ENCODE assay signal across 8 mouse cellular contexts in genomic region chr7:27244088-27244487, GRCm38 (mm10). TPM values are rescaled to one million over a fixed set of nuclear protein-coding genes. Genes with fewer than 3 reads are reported as not detected.
DNase-seq lines count a peak whose midpoint lies in the region; ATAC-seq and TF ChIP-seq lines count a peak whose summit lies in the region.
"Not testable (repeated sequence)": the region's sequence is repeated elsewhere in the genome, so short reads cannot be mapped to it uniquely, and the experiment has no call there.

No protein-coding gene starts in this region.

- not testable (repeated sequence) for H3K9ac ChIP-seq in forebrain, postnatal 0 days; intestine, postnatal 0 days (ENCODE audit: low read depth, low read length); liver, embryonic 14.5 days (replicated peaks); stomach, postnatal 0 days (ENCODE audit: low read length)

- ATAC-seq in forebrain, postnatal 0 days; intestine, postnatal 0 days; liver, embryonic 14.5 days (ENCODE audit: insufficient read depth); stomach, postnatal 0 days (ENCODE audit: low FRiP score, low TSS enrichment): not testable (repeated sequence)

- not testable (repeated sequence) for TF ChIP-seq EP300 in liver, embryonic 14.5 days (IDR thresholded peaks at IDR 0.05; ENCODE audit: low read depth); stomach, postnatal 0 days (optimal IDR thresholded peaks at IDR 0.05)

- not testable (repeated sequence) for H3K4me2 ChIP-seq in forebrain, postnatal 0 days (ENCODE audit: low read depth); intestine, postnatal 0 days (replicated peaks; ENCODE audit: low read depth); liver, embryonic 14.5 days (ENCODE audit: low read depth); stomach, postnatal 0 days (replicated peaks; ENCODE audit: low read depth)

- TF ChIP-seq CTCF in E14TG2a.4 (conservative IDR thresholded peaks at IDR 0.05; ENCODE audit: low read length), result peak; percentile 86
- peak; percentile 47 for TF ChIP-seq CTCF in forebrain, postnatal 0 days (IDR thresholded peaks at IDR 0.05; ENCODE audit: low read depth)
- TF ChIP-seq CTCF in intestine, postnatal 0 days (IDR thresholded peaks at IDR 0.05; ENCODE audit: low read depth), result peak; percentile 55
- TF ChIP-seq CTCF in liver, embryonic 14.5 days (IDR thresholded peaks at IDR 0.05; ENCODE audit: low read depth), result peak; percentile 59
- TF ChIP-seq CTCF in stomach, postnatal 0 days (IDR thresholded peaks at IDR 0.05; ENCODE audit: low read depth), result peak; percentile 57

- WGBS in forebrain, postnatal 0 days, result 88% methylated on average over 2 of the region's 2 CpGs
- 84% methylated on average over 2 of the region's 2 CpGs for WGBS in intestine, postnatal 0 days
- 53% methylated on average over 2 of the region's 2 CpGs for WGBS in liver, embryonic 14.5 days (ENCODE audit: insufficient replicate concordance)
- WGBS in stomach, postnatal 0 days, result 86% methylated on average over 2 of the region's 2 CpGs

- not testable (repeated sequence) for H3K27me3 ChIP-seq in E14TG2a.4 (ENCODE audit: insufficient read depth, low read length); forebrain, postnatal 0 days (ENCODE audit: insufficient read depth, low read length); intestine, postnatal 0 days (replicated peaks; ENCODE audit: control insufficient read depth, insufficient read depth, low read length); liver, embryonic 14.5 days (ENCODE audit: control insufficient read depth, insufficient read depth, low read length); stomach, postnatal 0 days (ENCODE audit: control insufficient read depth, insufficient read depth, low read length)

- H3K36me3 ChIP-seq in E14TG2a.4 (ENCODE audit: insufficient read depth, low read length), result peaks cover 51% of the 10 kb centered on the region
- peaks cover 47% of the 10 kb centered on the region for H3K36me3 ChIP-seq in forebrain, postnatal 0 days (ENCODE audit: insufficient read depth)
- H3K36me3 ChIP-seq in intestine, postnatal 0 days (ENCODE audit: control insufficient read depth, insufficient read depth), result peaks cover 52% of the 10 kb centered on the region
- H3K36me3 ChIP-seq in liver, embryonic 14.5 days (replicated peaks; ENCODE audit: control insufficient read depth, insufficient read depth, low read depth), result not testable (repeated sequence)
- peaks cover 17% of the 10 kb centered on the region; the same call in 1 of the 2 replicates for H3K36me3 ChIP-seq in stomach, postnatal 0 days (ENCODE audit: control insufficient read depth, insufficient read depth, low read length)

- peak; percentile 47 for DNase-seq in 416B (ENCODE audit: low read depth)
- DNase-seq in T-cell, adult 2 months (ENCODE audit: low spot score), result peak; percentile 28
- not testable (repeated sequence) for DNase-seq in forebrain, postnatal 0 days; liver, embryonic 14.5 days (ENCODE audit: low read depth in 3 of 3, low spot score in 3 of 3); stomach, postnatal 0 days (ENCODE audit: low spot score)
- DNase-seq in mesoderm, embryonic 11.5 days (ENCODE audit: low read depth, low spot score), result peak; percentile 32

- H3K4me1 ChIP-seq in E14TG2a.4 (replicated peaks; ENCODE audit: low read depth, low read length), result peaks cover 50% of the 10 kb centered on the region
- H3K4me1 ChIP-seq in forebrain, postnatal 0 days (ENCODE audit: insufficient read depth); intestine, postnatal 0 days (replicated peaks; ENCODE audit: control insufficient read depth, insufficient read depth, low read length); liver, embryonic 14.5 days (replicated peaks; ENCODE audit: control insufficient read depth in 2 of 2, insufficient read depth in 2 of 2, low read length in 1 of 2); stomach, postnatal 0 days (replicated peaks; ENCODE audit: control insufficient read depth, insufficient read depth): not testable (repeated sequence)

- H3K9me3 ChIP-seq in E14TG2a.4 (ENCODE audit: low read length); forebrain, postnatal 0 days (ENCODE audit: low read length); intestine, postnatal 0 days (ENCODE audit: control insufficient read depth); liver, embryonic 14.5 days (ENCODE audit: control insufficient read depth, low read length); stomach, postnatal 0 days (ENCODE audit: control insufficient read depth, low read length): not testable (repeated sequence)

- H3K4me3 ChIP-seq in E14TG2a.4 (replicated peaks; ENCODE audit: low read length); forebrain, postnatal 0 days (ENCODE audit: low read depth, low read length); intestine, postnatal 0 days (ENCODE audit: low read depth, low read length); liver, embryonic 14.5 days (ENCODE audit: insufficient read depth in 1 of 2, low read depth in 2 of 2, low read length in 2 of 2); stomach, postnatal 0 days (ENCODE audit: low read depth, low read length): not testable (repeated sequence)

- H3K27ac ChIP-seq in forebrain, postnatal 0 days (ENCODE audit: low read depth, low read length); intestine, postnatal 0 days (ENCODE audit: low read depth, low read length); liver, embryonic 14.5 days; stomach, postnatal 0 days (replicated peaks): not testable (repeated sequence)

RNA-seq across cellular contexts. Expression of gene Coq8b, which starts 11.3 kb away (rescaled TPM):
- total RNA-seq in forebrain, postnatal 0 days (2014; rRNA removed), result 25.0 and 26.3 TPM in 2 replicates
- 16.5 and 19.1 TPM in 2 replicates for polyA plus RNA-seq in forebrain, postnatal 0 days (2015; fragmentation: Nextera tagmentation; extraction: Ambion mirVana)
- 16.8 and 18.7 TPM in 2 replicates for polyA plus RNA-seq in intestine, postnatal 0 days (2015; fragmentation: Nextera tagmentation; extraction: Ambion mirVana)
- 9.3 and 12.4 TPM in 2 replicates for polyA plus RNA-seq in liver, embryonic 14.5 days (2012; rRNA removed)
- polyA plus RNA-seq in liver, embryonic 14.5 days (2014; fragmentation: Nextera tagmentation; extraction: Ambion mirVana), result 17.7 and 19.8 TPM in 2 replicates
- 25.0 and 26.6 TPM in 2 replicates for polyA plus RNA-seq in stomach, postnatal 0 days (2015; fragmentation: Nextera tagmentation; extraction: Ambion mirVana)

RNA-seq across cellular contexts. Expression of gene Numbl, which starts 14.1 kb away (rescaled TPM):
- 81.6 and 86.4 TPM in 2 replicates for total RNA-seq in forebrain, postnatal 0 days (2014; rRNA removed)
- polyA plus RNA-seq in forebrain, postnatal 0 days (2015; fragmentation: Nextera tagmentation; extraction: Ambion mirVana), result 47.5 and 51.7 TPM in 2 replicates
- polyA plus RNA-seq in intestine, postnatal 0 days (2015; fragmentation: Nextera tagmentation; extraction: Ambion mirVana), result 6.6 and 7.5 TPM in 2 replicates
- 1.9 and 2.1 TPM in 2 replicates for polyA plus RNA-seq in liver, embryonic 14.5 days (2012; rRNA removed)
- 0.72 and 0.83 TPM in 2 replicates for polyA plus RNA-seq in liver, embryonic 14.5 days (2014; fragmentation: Nextera tagmentation; extraction: Ambion mirVana)
- 12.8 and 14.6 TPM in 2 replicates for polyA plus RNA-seq in stomach, postnatal 0 days (2015; fragmentation: Nextera tagmentation; extraction: Ambion mirVana)

RNA-seq across cellular contexts. Expression of gene Itpkc, which starts 15.6 kb away (rescaled TPM):
- total RNA-seq in forebrain, postnatal 0 days (2014; rRNA removed), result 13.6 and 17.6 TPM in 2 replicates
- 4.0 and 4.4 TPM in 2 replicates for polyA plus RNA-seq in forebrain, postnatal 0 days (2015; fragmentation: Nextera tagmentation; extraction: Ambion mirVana)
- polyA plus RNA-seq in intestine, postnatal 0 days (2015; fragmentation: Nextera tagmentation; extraction: Ambion mirVana), result 8.6 and 9.0 TPM in 2 replicates
- polyA plus RNA-seq in liver, embryonic 14.5 days (2012; rRNA removed), result 2.0 and 2.3 TPM in 2 replicates
- polyA plus RNA-seq in liver, embryonic 14.5 days (2014; fragmentation: Nextera tagmentation; extraction: Ambion mirVana), result 1.3 and 1.5 TPM in 2 replicates
- polyA plus RNA-seq in stomach, postnatal 0 days (2015; fragmentation: Nextera tagmentation; extraction: Ambion mirVana), result 11.6 and 12.2 TPM in 2 replicates

RNA-seq across cellular contexts. Expression of gene Snrpa, which starts 48.0 kb away (rescaled TPM):
- 124 and 146 TPM in 2 replicates for total RNA-seq in forebrain, postnatal 0 days (2014; rRNA removed)
- 165 and 169 TPM in 2 replicates for polyA plus RNA-seq in forebrain, postnatal 0 days (2015; fragmentation: Nextera tagmentation; extraction: Ambion mirVana)
- 75.4 and 76.4 TPM in 2 replicates for polyA plus RNA-seq in intestine, postnatal 0 days (2015; fragmentation: Nextera tagmentation; extraction: Ambion mirVana)
- polyA plus RNA-seq in liver, embryonic 14.5 days (2012; rRNA removed), result 77.6 and 93.3 TPM in 2 replicates
- 82.6 and 90.6 TPM in 2 replicates for polyA plus RNA-seq in liver, embryonic 14.5 days (2014; fragmentation: Nextera tagmentation; extraction: Ambion mirVana)
- 82.2 and 82.7 TPM in 2 replicates for polyA plus RNA-seq in stomach, postnatal 0 days (2015; fragmentation: Nextera tagmentation; extraction: Ambion mirVana)

RNA-seq across cellular contexts. Expression of gene BC024978, which starts 48.5 kb away (rescaled TPM):
- total RNA-seq in forebrain, postnatal 0 days (2014; rRNA removed), result 5.7 and 5.8 TPM in 2 replicates
- 2.0 TPM in 2 replicates for polyA plus RNA-seq in forebrain, postnatal 0 days (2015; fragmentation: Nextera tagmentation; extraction: Ambion mirVana)
- polyA plus RNA-seq in intestine, postnatal 0 days (2015; fragmentation: Nextera tagmentation; extraction: Ambion mirVana), result 1.9 and 2.4 TPM in 2 replicates
- polyA plus RNA-seq in liver, embryonic 14.5 days (2012; rRNA removed), result 1.9 and 2.4 TPM in 2 replicates
- polyA plus RNA-seq in liver, embryonic 14.5 days (2014; fragmentation: Nextera tagmentation; extraction: Ambion mirVana), result 0.56 and 0.59 TPM in 2 replicates
- polyA plus RNA-seq in stomach, postnatal 0 days (2015; fragmentation: Nextera tagmentation; extraction: Ambion mirVana), result 1.7 and 1.8 TPM in 2 replicates
